Mouse (Mus musculus) embryonic stem cell, embryonic (primary cell): ENCODE results near the gene Slc16a14.
"Not testable (repeated sequence)": the region's sequence is repeated elsewhere in the genome, so short reads cannot be mapped to it uniquely, and the experiment has no call there.

ENCODE experiments used
- CTCF ChIA-PET, 4 experiments: fragments of 300-600 bp in 2 of 4; fragments of 350-600 bp in 2 of 4; sonication (Branson Sonifier 250); formaldehyde crosslinking; loops; one replicate each; lab custom pipeline; 2022; ENCODE audit warnings: inconsistent platforms in 2 of 4; lab: Charles Lee
- POLR2A ChIA-PET, 4 experiments: fragments of 300-600 bp in 2 of 4; fragments of 350-600 bp in 2 of 4; sonication (Branson Sonifier 250); formaldehyde crosslinking; loops; one replicate each; lab custom pipeline; 2022; ENCODE audit warnings: antibody characterized with exemption in 4 of 4, inconsistent platforms in 1 of 4; lab: Charles Lee

Slc16a14 gene

GRCm38 (mm10) chr1:84934503-84935333 lies at the start of gene Slc16a14:
Slc16a14 (minus strand) TSS chr1:84935134.
- CTCF ChIA-PET = interaction anchor here in 3 of 4 experiments (1.1 to 2.5 kb wide), 7 partner anchors 9 to 68 kb away, joined by 3 to 18 read pairs (median 4); no protein-coding TSS in a partner anchor

DNA sequence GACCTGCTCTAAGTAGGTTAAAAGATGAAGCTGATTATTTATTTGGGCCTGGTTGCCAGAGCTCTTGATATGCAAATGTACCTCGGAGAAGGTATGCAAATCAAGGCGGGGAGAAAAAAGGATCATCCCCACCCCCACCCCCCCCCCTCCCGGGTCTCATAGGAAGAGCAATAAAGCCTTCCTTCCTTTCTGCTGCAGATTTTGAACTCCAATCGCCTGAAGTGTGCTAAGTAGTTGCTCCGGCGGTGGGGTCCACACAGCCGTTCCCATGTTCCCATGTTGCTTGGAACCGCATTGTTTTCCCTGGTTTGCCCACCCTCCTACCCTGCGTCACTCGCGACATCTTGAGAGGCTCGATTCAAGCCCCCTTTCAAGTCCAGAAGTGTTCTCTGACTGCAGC lies 26.8 kb upstream of the Slc16a14 start:
- CTCF ChIA-PET = interaction anchor here in 2 of 4 experiments (0.6 kb wide), 2 partner anchors 28 to 45 kb away, joined by 3 to 4 read pairs; no protein-coding TSS in a partner anchor
- POLR2A ChIA-PET = interaction anchor here in 1 of 4 experiments (0.6 kb wide), 1 partner anchor 75 kb away, joined by 3 read pairs; no protein-coding TSS in a partner anchor

More at GRCm38 (mm10) chr1:84934503-84935333, at the start of gene Slc16a14:
- POLR2A ChIA-PET = interaction anchor here in 3 of 4 experiments (0.6 to 1.5 kb wide), 6 partner anchors 9 to 197 kb away, joined by 3 to 9 read pairs (median 5); no protein-coding TSS in a partner anchor

- CTCF ChIA-PET, POLR2A ChIA-PET: not testable (repeated sequence)
These were observed 22.8 kb upstream of the Slc16a14 start for GRCm38 (mm10) chr1:84957713-84958112.

GRCm38 (mm10) chr1:84956771-84957170 lies 21.8 kb upstream of the Slc16a14 start:
- CTCF ChIA-PET = interaction anchor here in 1 of 4 experiments (0.6 kb wide), 1 partner anchor 1236 kb away, joined by 5 read pairs; no protein-coding TSS in a partner anchor
- POLR2A ChIA-PET = not testable (repeated sequence)

DNA sequence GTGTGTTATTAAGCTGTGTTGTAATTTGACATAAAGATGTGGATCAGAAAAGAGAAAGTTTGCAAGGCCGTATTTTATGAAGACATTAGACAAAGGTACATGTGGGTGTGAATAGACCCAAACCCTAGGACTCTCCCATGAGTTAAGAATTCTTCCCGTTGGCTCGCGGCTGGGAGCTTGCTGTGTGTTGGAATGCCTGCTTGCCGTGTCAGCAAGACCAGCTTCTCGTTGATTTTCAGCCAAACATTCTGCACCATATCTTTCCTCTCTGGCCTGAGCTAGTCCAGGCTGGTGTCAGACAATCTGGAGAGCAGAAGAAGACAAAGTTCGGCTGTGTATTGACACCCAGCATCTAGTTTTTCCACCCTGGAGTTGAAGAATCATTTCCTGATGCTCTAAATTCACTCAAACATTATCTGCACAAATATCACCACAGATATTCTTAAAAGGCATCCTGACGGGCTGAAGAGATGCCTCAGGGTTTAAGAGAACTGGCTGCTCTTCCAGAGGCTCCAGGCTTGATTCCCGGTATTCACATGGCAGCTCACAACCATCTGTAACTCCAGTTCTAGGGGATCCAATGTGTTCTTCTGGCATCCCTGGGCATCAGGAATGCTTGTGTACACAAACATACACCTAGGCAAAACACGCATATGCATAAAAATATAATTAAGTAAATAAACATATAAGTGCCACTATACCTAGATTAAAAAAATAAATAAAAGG lies 17.7 kb upstream of the Slc16a14 start:
- ChIA-PET POLR2A (no interaction called here), CTCF (interaction anchor here in 1 of 4 experiments (1.1 kb wide), 1 partner anchor 19 kb away, joined by 4 read pairs; no protein-coding TSS in a partner anchor)

- ChIA-PET CTCF (no interaction called here), POLR2A (no interaction called here)
These were observed 16.6 kb upstream of the Slc16a14 start for GRCm38 (mm10) chr1:84951566-84951965.

GRCm38 (mm10) chr1:84947390-84947789 lies 12.5 kb upstream of the Slc16a14 start:
- ChIA-PET POLR2A (interaction anchor here in 1 of 4 experiments (1.0 kb wide), 1 partner anchor 9 kb away, joined by 3 read pairs; no protein-coding TSS in a partner anchor), CTCF (interaction anchor here in 2 of 4 experiments (1.4 to 3.3 kb wide), 2 partner anchors 13 to 14 kb away, joined by 4 to 18 read pairs; partner anchors contain the start of gene Slc16a14 (in 1 of the 2))

- POLR2A ChIA-PET = interaction anchor here in 1 of 4 experiments (1.7 kb wide), 1 partner anchor 13 kb away, joined by 8 read pairs; no protein-coding TSS in a partner anchor
- CTCF ChIA-PET = interaction anchor here in 2 of 4 experiments (0.5 to 3.3 kb wide), 3 partner anchors 12 to 24 kb away, joined by 4 to 18 read pairs (median 4); partner anchors contain the start of gene Slc16a14 (in 1 of the 2)
These were observed 11.0 kb upstream of the Slc16a14 start for GRCm38 (mm10) chr1:84945950-84946349.

GRCm38 (mm10) chr1:84943549-84943948 lies 8.6 kb upstream of the Slc16a14 start:
- ChIA-PET CTCF (interaction anchor here in 2 of 4 experiments (0.7 to 1.0 kb wide), 2 partner anchors 10 to 49 kb away, joined by 3 to 4 read pairs; no protein-coding TSS in a partner anchor), POLR2A (no interaction called here)

GRCm38 (mm10) chr1:84942666-84943065 lies 7.7 kb upstream of the Slc16a14 start:
- CTCF ChIA-PET = no interaction called here
- POLR2A ChIA-PET = no interaction called here

DNA sequence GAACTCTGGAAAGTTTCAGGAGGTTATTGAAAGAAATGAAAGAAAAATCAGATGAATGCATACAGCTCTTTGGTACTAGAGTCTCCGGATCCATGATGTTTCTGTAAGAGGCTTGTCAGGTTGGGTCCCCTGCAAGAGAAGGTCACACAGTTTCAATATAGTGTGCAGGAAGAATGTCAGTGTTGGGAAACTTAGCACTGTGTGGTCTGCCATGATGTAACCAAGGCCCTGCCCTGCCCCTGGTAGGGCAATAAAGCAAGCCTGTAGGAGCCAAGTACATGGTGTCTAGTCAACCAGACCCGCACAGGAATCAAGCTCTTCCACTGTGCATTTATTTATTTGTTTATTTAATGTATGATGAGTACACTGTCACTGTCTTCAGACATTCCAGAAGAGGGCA lies 5.4 kb upstream of the Slc16a14 start:
- CTCF ChIA-PET = interaction anchor here in 1 of 4 experiments (1.1 kb wide), 1 partner anchor 15 kb away, joined by 4 read pairs; no protein-coding TSS in a partner anchor
- POLR2A ChIA-PET = no interaction called here

- CTCF ChIA-PET = interaction anchor here in 2 of 4 experiments (0.6 kb wide), 2 partner anchors 10 to 311 kb away, joined by 3 to 5 read pairs; no protein-coding TSS in a partner anchor
- POLR2A ChIA-PET = interaction anchor here in 1 of 4 experiments (0.6 kb wide), 1 partner anchor 80 kb away, joined by 4 read pairs; no protein-coding TSS in a partner anchor
These were observed 4.5 kb upstream of the Slc16a14 start for GRCm38 (mm10) chr1:84939466-84939865.

DNA sequence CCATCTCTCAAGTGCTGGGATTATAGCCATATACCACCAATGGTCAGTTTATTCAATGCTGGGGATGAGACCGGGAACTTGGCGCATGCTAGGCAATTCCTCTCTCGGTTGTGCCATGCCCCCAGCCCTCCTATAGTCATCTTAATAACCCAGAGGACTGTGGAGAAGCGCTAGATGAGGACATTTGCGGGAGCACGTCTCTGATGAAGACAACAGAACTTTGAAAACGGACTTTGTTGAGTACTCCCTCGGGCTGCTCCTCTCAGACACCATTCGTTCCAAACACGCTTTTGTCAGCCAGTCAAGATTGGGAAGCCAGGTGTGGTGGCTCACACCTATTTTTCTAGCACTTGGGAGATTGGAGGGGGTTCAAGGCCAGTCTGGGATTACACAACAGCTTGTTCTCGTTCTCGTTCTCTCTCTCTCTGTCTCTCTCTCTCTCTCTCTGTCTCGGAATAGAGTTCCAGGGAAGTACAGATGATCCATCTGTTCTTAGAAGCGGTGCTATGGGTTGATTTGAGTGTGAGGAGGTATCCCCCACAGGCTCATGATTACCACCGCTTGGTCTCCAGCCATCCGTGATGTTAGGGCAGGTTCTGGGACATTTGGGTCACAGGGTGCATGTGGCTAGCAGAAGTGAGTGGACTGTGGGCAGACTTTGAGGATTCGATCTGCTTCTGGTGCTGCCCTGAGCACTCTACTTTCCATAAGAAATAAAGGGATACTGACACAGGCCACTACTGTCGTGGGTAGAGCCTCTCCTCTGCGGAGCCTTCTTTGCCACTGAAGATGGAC lies 2.0 kb upstream of the Slc16a14 start:
- POLR2A ChIA-PET = no interaction called here
- CTCF ChIA-PET = no interaction called here

GRCm38 (mm10) chr1:84935668-84936067 lies 734 bp upstream of the Slc16a14 start:
- POLR2A ChIA-PET = no interaction called here
- CTCF ChIA-PET = no interaction called here

GRCm38 (mm10) chr1:84934151-84934502 lies 807 bp downstream of the Slc16a14 start:
- CTCF ChIA-PET = interaction anchor here (0.5 to 2.5 kb wide), 26 partner anchors 9 to 523 kb away, joined by 3 to 18 read pairs (median 4); no protein-coding TSS in a partner anchor

DNA sequence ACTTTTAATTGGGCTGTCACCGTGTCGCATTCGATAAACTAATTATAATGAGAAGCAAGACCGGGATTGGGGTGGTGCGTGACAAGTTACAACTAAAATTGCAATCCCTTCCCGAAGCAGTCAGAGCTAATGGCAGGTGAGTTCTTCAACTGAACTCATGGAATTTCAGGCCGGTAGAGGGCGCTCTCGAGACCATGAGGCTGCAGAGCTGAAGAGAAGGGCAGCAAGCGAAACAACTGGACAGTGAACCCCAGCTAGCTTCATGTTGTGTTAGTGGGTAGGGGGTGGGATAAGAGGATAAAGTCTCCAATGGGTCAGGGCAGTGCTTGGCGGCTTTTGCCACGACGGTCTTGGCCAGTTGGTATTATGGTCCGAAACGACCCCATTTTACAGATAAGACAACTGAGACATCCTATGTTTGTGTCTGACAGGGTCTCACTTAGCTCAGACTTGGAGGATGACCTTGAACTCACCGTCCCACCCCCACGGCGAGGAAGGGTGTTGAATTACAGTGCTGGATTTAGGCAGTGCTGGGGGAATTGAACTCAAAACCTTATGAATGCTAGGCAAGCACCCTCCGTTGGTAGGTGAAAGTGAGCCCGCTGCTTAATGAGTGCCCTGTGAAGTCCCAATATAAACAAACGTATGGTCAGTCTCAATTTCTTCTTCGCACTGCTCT lies 1.3 kb downstream of the Slc16a14 start:
- ChIA-PET CTCF (interaction anchor here (0.5 to 2.5 kb wide), 32 partner anchors 8 to 529 kb away, joined by 3 to 18 read pairs (median 4); no protein-coding TSS in a partner anchor), POLR2A (interaction anchor here (0.5 to 1.6 kb wide), 11 partner anchors 8 to 196 kb away, joined by 3 to 9 read pairs (median 3); no protein-coding TSS in a partner anchor)

More at GRCm38 (mm10) chr1:84934151-84934502, 807 bp downstream of the Slc16a14 start:
- POLR2A ChIA-PET = interaction anchor here (0.5 to 1.6 kb wide), 10 partner anchors 8 to 197 kb away, joined by 3 to 9 read pairs (median 4); no protein-coding TSS in a partner anchor

GRCm38 (mm10) chr1:84925599-84925998 lies 9.3 kb downstream of the Slc16a14 start:
- ChIA-PET POLR2A (interaction anchor here in 3 of 4 experiments (0.6 to 1.6 kb wide), 10 partner anchors 8 to 229 kb away, joined by 3 to 9 read pairs (median 4); partner anchors contain the start of gene Dner (in 1 of the 3)), CTCF (interaction anchor here in 2 of 4 experiments (0.6 to 1.6 kb wide), 3 partner anchors 8 to 23 kb away, joined by 3 to 7 read pairs (median 4); no protein-coding TSS in a partner anchor)
